Mouse (Mus musculus) cerebellum, postnatal 4 days (tissue): ENCODE data around the gene Card10.

Experiments used
- DNase-seq, 2 experiments: peaks; one replicate each; pipeline ENCODE4 v3.0.0; 2022; ENCODE audit warnings: low spot score in 2 of 2, mixed read lengths in 1 of 2

Gene Card10

GRCm38 (mm10) chr15:78801971-78802741 is 686 bp downstream of the Card10 start:
- no peak for DNase-seq

GRCm38 (mm10) chr15:78801571-78801970 is 1.3 kb downstream of the Card10 start:
- no peak for DNase-seq

- DNase-seq = peak in 1 of 2 experiments; percentile 65
Observed at GRCm38 (mm10) chr15:78799029-78799428, 3.8 kb downstream of the Card10 start.

- no peak for DNase-seq
Observed at GRCm38 (mm10) chr15:78797060-78797329, 5.8 kb downstream of the Card10 start.

GRCm38 (mm10) chr15:78796196-78797059 is 6.4 kb downstream of the Card10 start:
- peak in 1 of 2 experiments; percentile 77 for DNase-seq

GRCm38 (mm10) chr15:78790990-78791389 is 11.9 kb downstream of the Card10 start:
- DNase-seq = no peak

- DNase-seq = no peak
Observed at GRCm38 (mm10) chr15:78790451-78790850, 12.4 kb downstream of the Card10 start.

- no peak for DNase-seq
Observed at GRCm38 (mm10) chr15:78789721-78790323, 13.0 kb downstream of the Card10 start.

GRCm38 (mm10) chr15:78788042-78788441 is 14.8 kb downstream of the Card10 start:
- DNase-seq = no peak

- DNase-seq = no peak
Observed at GRCm38 (mm10) chr15:78787287-78787856, 15.5 kb downstream of the Card10 start.

GRCm38 (mm10) chr15:78786411-78786818 is 16.4 kb downstream of the Card10 start:
- DNase-seq = no peak

- DNase-seq = no peak
Observed at GRCm38 (mm10) chr15:78785961-78786360, 16.9 kb downstream of the Card10 start.

- no peak for DNase-seq
Observed at GRCm38 (mm10) chr15:78785258-78785657, 17.6 kb downstream of the Card10 start.

GRCm38 (mm10) chr15:78784520-78784919 is 18.3 kb downstream of the Card10 start:
- no peak for DNase-seq

GRCm38 (mm10) chr15:78782348-78783103 is 20.3 kb downstream of the Card10 start:
- no peak for DNase-seq

GRCm38 (mm10) chr15:78780908-78781307 is 21.9 kb downstream of the Card10 start:
- DNase-seq = no peak

GRCm38 (mm10) chr15:78780359-78780758 is 22.5 kb downstream of the Card10 start:
- DNase-seq = no peak

- DNase-seq = no peak
Observed at GRCm38 (mm10) chr15:78779690-78780089, 23.2 kb downstream of the Card10 start.

GRCm38 (mm10) chr15:78779253-78779652 is 23.6 kb downstream of the Card10 start:
- no peak for DNase-seq

- DNase-seq = peak; percentile 87 to 93
Observed at GRCm38 (mm10) chr15:78778077-78778870, 24.6 kb downstream of the Card10 start.

GRCm38 (mm10) chr15:78773290-78773729 is 29.5 kb downstream of the Card10 start, which contains the start of gene Mfng:
Gene Mfng, minus strand, starts transcription at chr15:78773475.
- peak; percentile 43 to 75 for DNase-seq
